8 mouse cellular contexts compared by ENCODE assay signal in genomic region chr11:51854981-51855817, GRCm38 (mm10). TPM values are rescaled to one million over a fixed set of nuclear protein-coding genes. Genes with fewer than 3 reads are reported as not detected.
DNase-seq lines count a peak whose midpoint lies in the region; ATAC-seq and TF ChIP-seq lines count a peak whose summit lies in the region.

No protein-coding gene starts in this region.

- H3K27me3 ChIP-seq in embryonic facial prominence, embryonic 14.5 days (replicated peaks; ENCODE audit: control insufficient read depth, insufficient read depth, low read length): no peaks in the 10 kb centered on the region
- H3K27me3 ChIP-seq in heart, embryonic 10.5 days (ENCODE audit: insufficient read depth, poor library complexity, severe bottlenecking): peaks cover 35% of the 10 kb centered on the region
- peaks cover 25% of the 10 kb centered on the region for H3K27me3 ChIP-seq in kidney, embryonic 14.5 days (ENCODE audit: control insufficient read depth, insufficient read depth, low read length)
- peaks cover 15% of the 10 kb centered on the region for H3K27me3 ChIP-seq in liver, embryonic 11.5 days (replicated peaks; ENCODE audit: control insufficient read depth, insufficient read depth, low read length)
- H3K27me3 ChIP-seq in myocyte (ENCODE audit: control insufficient read depth, insufficient read depth, insufficient read length): no peaks in the 10 kb centered on the region

- no peaks in the 10 kb centered on the region for H3K36me3 ChIP-seq in embryonic facial prominence, embryonic 14.5 days (ENCODE audit: control insufficient read depth, insufficient read depth, low read length)
- no peaks in the 10 kb centered on the region for H3K36me3 ChIP-seq in heart, embryonic 10.5 days
- no peaks in the 10 kb centered on the region for H3K36me3 ChIP-seq in kidney, embryonic 14.5 days (ENCODE audit: control insufficient read depth, insufficient read depth, low read length)
- H3K36me3 ChIP-seq in liver, embryonic 11.5 days (ENCODE audit: control insufficient read depth, insufficient read depth, low read length): no peaks in the 10 kb centered on the region
- no peaks in the 10 kb centered on the region for H3K36me3 ChIP-seq in myocyte (ENCODE audit: control insufficient read depth, insufficient read depth)

- 3% methylated on average over 31 of the region's 42 CpGs for WGBS in embryonic facial prominence, embryonic 14.5 days
- 6% methylated on average over 38 of the region's 42 CpGs for WGBS in heart, embryonic 10.5 days
- 2% methylated on average over 40 of the region's 42 CpGs for WGBS in kidney, embryonic 14.5 days
- WGBS in liver, embryonic 11.5 days: 6% methylated on average over 40 of the region's 42 CpGs

- H3K9ac ChIP-seq in embryonic facial prominence, embryonic 14.5 days (ENCODE audit: low read depth, low read length): peak overlapping the region; percentile 78
- H3K9ac ChIP-seq in kidney, embryonic 14.5 days (ENCODE audit: low read depth, low read length): peak overlapping the region; percentile 46
- H3K9ac ChIP-seq in liver, embryonic 11.5 days (ENCODE audit: low read depth, low read length): peak overlapping the region; percentile 72

- peaks cover 22% of the 10 kb centered on the region for H3K4me1 ChIP-seq in embryonic facial prominence, embryonic 14.5 days (ENCODE audit: control insufficient read depth, insufficient read depth, low read length)
- peaks cover 27% of the 10 kb centered on the region for H3K4me1 ChIP-seq in heart, embryonic 10.5 days
- H3K4me1 ChIP-seq in kidney, embryonic 14.5 days (ENCODE audit: control insufficient read depth, insufficient read depth, low read length): peaks cover 18% of the 10 kb centered on the region; the same call in 1 of the 2 replicates
- peaks cover 11% of the 10 kb centered on the region for H3K4me1 ChIP-seq in liver, embryonic 11.5 days (replicated peaks; ENCODE audit: control insufficient read depth, insufficient read depth, low read length)

- ATAC-seq in embryonic facial prominence, embryonic 14.5 days (ENCODE audit: low read depth): peak; percentile 82
- peak; percentile 79 for ATAC-seq in kidney, embryonic 14.5 days (ENCODE audit: low FRiP score, low TSS enrichment)
- peak; percentile 76 for ATAC-seq in liver, embryonic 11.5 days (replicated peaks; ENCODE audit: low FRiP score)

- no peak for TF ChIP-seq POLR2A in myocyte (IDR thresholded peaks at IDR 0.05; ENCODE audit: insufficient read length, low read depth)

- no peaks in the 10 kb centered on the region for H3K79me2 ChIP-seq in myocyte (ENCODE audit: control insufficient read depth, insufficient read depth)

- H3K27ac ChIP-seq in embryonic facial prominence, embryonic 14.5 days (replicated peaks; ENCODE audit: low read depth, low read length): peak overlapping the region; percentile 96
- H3K27ac ChIP-seq in heart, embryonic 10.5 days: peak overlapping the region; percentile 88
- H3K27ac ChIP-seq in kidney, embryonic 14.5 days (ENCODE audit: low read depth, low read length): no peak overlapping the region; the same call in 1 of the 2 replicates
- H3K27ac ChIP-seq in liver, embryonic 11.5 days (ENCODE audit: low read depth, low read length): peak overlapping the region; percentile 53; the same call in 1 of the 2 replicates

- peak; percentile 89 for DNase-seq in A20 (ENCODE audit: low read depth, low spot score)
- DNase-seq in adrenal gland, postnatal 14 days: peak; percentile 91
- DNase-seq in embryonic facial prominence, embryonic 14.5 days (ENCODE audit: low spot score): peak; percentile 92
- peak; percentile 89 for DNase-seq in heart, embryonic 10.5 days (ENCODE audit: low spot score)
- peak; percentile 37 for DNase-seq in liver, embryonic 11.5 days (ENCODE audit: low spot score)
- DNase-seq in spleen, postnatal 36 days (ENCODE audit: low spot score in 2 of 2): peak; percentile 67 to 68

- peak overlapping the region; percentile 90 for H3K4me2 ChIP-seq in embryonic facial prominence, embryonic 14.5 days (ENCODE audit: low read depth, low read length)
- peak overlapping the region; percentile 100 for H3K4me2 ChIP-seq in kidney, embryonic 14.5 days (replicated peaks; ENCODE audit: low read depth, low read length)
- peak overlapping the region; percentile 92 for H3K4me2 ChIP-seq in liver, embryonic 11.5 days
- peak overlapping the region; percentile 83 for H3K4me2 ChIP-seq in myocyte (ENCODE audit: low read depth)

- no peak overlapping the region for H3ac ChIP-seq in myocyte (ENCODE audit: control insufficient read depth, insufficient read length)

- H3K9me3 ChIP-seq in embryonic facial prominence, embryonic 14.5 days (ENCODE audit: control insufficient read depth, low read length): no peaks in the 10 kb centered on the region
- no peaks in the 10 kb centered on the region for H3K9me3 ChIP-seq in heart, embryonic 10.5 days
- H3K9me3 ChIP-seq in kidney, embryonic 14.5 days (ENCODE audit: control insufficient read depth, low read length): no peaks in the 10 kb centered on the region
- H3K9me3 ChIP-seq in liver, embryonic 11.5 days (ENCODE audit: control insufficient read depth, low read length): no peaks in the 10 kb centered on the region

- peak overlapping the region; percentile 74 for H3K4me3 ChIP-seq in embryonic facial prominence, embryonic 14.5 days (ENCODE audit: low read depth, low read length)
- peak overlapping the region; percentile 81 for H3K4me3 ChIP-seq in heart, embryonic 10.5 days
- peak overlapping the region; percentile 70 for H3K4me3 ChIP-seq in kidney, embryonic 14.5 days (ENCODE audit: low read length)
- peak overlapping the region; percentile 66 for H3K4me3 ChIP-seq in liver, embryonic 11.5 days (ENCODE audit: low read depth, low read length)
- peak overlapping the region; percentile 60 for H3K4me3 ChIP-seq in myocyte

TF ChIP-seq in myocyte, 11 proteins besides CTCF, POLR2A, EP300 and RAD21:
- TF ChIP-seq CEBPB (IDR thresholded peaks at IDR 0.05; ENCODE audit: insufficient read depth, poor library complexity, severe bottlenecking) (no peak), TCF3 (IDR thresholded peaks at IDR 0.05; ENCODE audit: insufficient read length, low read depth) (no peak), MYOD1 (IDR thresholded peaks at IDR 0.05; ENCODE audit: control insufficient read depth in 1 of 3, insufficient read length in 2 of 3, low read depth in 2 of 3) (no peak), REST (IDR thresholded peaks at IDR 0.05; ENCODE audit: insufficient read depth, insufficient read length) (no peak), MYOG (IDR thresholded peaks at IDR 0.05; ENCODE audit: control insufficient read depth in 1 of 3, insufficient read depth in 1 of 3, insufficient read length in 2 of 3, low read depth in 2 of 3) (no peak), E2F4 (IDR thresholded peaks at IDR 0.05; ENCODE audit: insufficient read depth) (no peak), POLR2AphosphoS2 (IDR thresholded peaks at IDR 0.05; ENCODE audit: insufficient read length, low read depth) (no peak), TCF12 (IDR thresholded peaks at IDR 0.05; ENCODE audit: insufficient read depth, poor library complexity, severe bottlenecking) (no peak), SRF (IDR thresholded peaks at IDR 0.05; ENCODE audit: control insufficient read depth, insufficient read length, low read depth) (no peak), USF1 (IDR thresholded peaks at IDR 0.05; ENCODE audit: low read depth) (no peak), MAX (IDR thresholded peaks at IDR 0.05; ENCODE audit: low read depth) (no peak)
TF ChIP-seq in myocyte: peak in this region for 0.

RNA-seq across cellular contexts. Expression of gene Jade2, which starts 2.3 kb away (rescaled TPM):
- total RNA-seq in adrenal gland, postnatal 14 days (2021): 11.9 and 15.1 TPM in 2 replicates
- polyA plus RNA-seq in embryonic facial prominence, embryonic 14.5 days (2014; fragmentation: Nextera tagmentation; extraction: Ambion mirVana): 1.1 and 1.4 TPM in 2 replicates
- polyA plus RNA-seq in heart, embryonic 10.5 days (2016; fragmentation: Nextera tagmentation; extraction: Ambion mirVana): 0.73 and 0.82 TPM in 2 replicates
- polyA plus RNA-seq in kidney, embryonic 14.5 days (2014; fragmentation: Nextera tagmentation; extraction: Ambion mirVana): 0.37 and 0.38 TPM in 2 replicates
- polyA plus RNA-seq in liver, embryonic 11.5 days (2014; fragmentation: Nextera tagmentation; extraction: Ambion mirVana): 0.59 and 1.2 TPM in 2 replicates
- polyA plus RNA-seq in myocyte (2012; fragmentation: generic; extraction: Trizol): 2.6 TPM

Comparison
In these comparisons a context has a peak if more than half of its experiments do, and no peak if none do; other contexts are left out.
1. DNase-seq: peak in every context shown above with its lines; median percentile 92 in embryonic facial prominence, embryonic 14.5 days; 91 in adrenal gland, postnatal 14 days; 89 in A20; 89 in heart, embryonic 10.5 days; 68 in spleen, postnatal 36 days; 37 in liver, embryonic 11.5 days.